Mouse (Mus musculus) heart, postnatal 0 days (tissue): Measurements from ENCODE around the gene Olfr1178. TPM values are rescaled to one million over a fixed set of nuclear protein-coding genes. Genes with fewer than 3 reads are reported as not detected.
A peak's percentile ranks its signal among the peaks of the same experiment; 100 is the strongest.

ENCODE experiments used
- ATAC-seq: fragments of 200-750 bp; cut with Nextera tagmentation; 2 replicates; pipeline ENCODE4 v1.8.0; 2017; ENCODE audit warnings: low read depth, moderate number of reproducible peaks, moderate library complexity; ENCODE audit not compliant: insufficient read depth
- DNase-seq: peaks from one replicate; pipeline ENCODE4 v3.0.0-alpha.2; 2016; ENCODE audit warnings: low spot score
- H3K27ac ChIP-seq: fragments of 300-500 bp; sonication (generic); 2 replicates; pipeline ENCODE4 v1.5.1; 2014; ENCODE audit warnings: low read depth, mild to moderate bottlenecking
- H3K27me3 ChIP-seq: fragments of 300-500 bp; sonication (generic); 2 replicates; pipeline ENCODE4 v1.6.1; 2014; ENCODE audit warnings: low read length, mixed read lengths; ENCODE audit not compliant: control insufficient read depth, insufficient read depth
- H3K36me3 ChIP-seq: fragments of 300-500 bp; sonication (generic); replicated peaks from 2 replicates; pipeline ENCODE4 v1.6.1; 2014; ENCODE audit warnings: low read length, mixed read lengths; ENCODE audit not compliant: control insufficient read depth, insufficient read depth
- H3K4me1 ChIP-seq: fragments of 300-500 bp; sonication (generic); 2 replicates; pipeline ENCODE4 v1.6.1; 2014; ENCODE audit warnings: antibody characterized with exemption; ENCODE audit not compliant: control insufficient read depth, insufficient read depth
- H3K4me2 ChIP-seq: fragments of 300-500 bp; sonication (generic); 2 replicates; pipeline ENCODE4 v1.6.1; 2014; ENCODE audit warnings: low read depth, mild to moderate bottlenecking, low read length, moderate library complexity
- H3K4me3 ChIP-seq: fragments of 300-500 bp; sonication (generic); 2 replicates; pipeline ENCODE4 v1.5.1; 2014; ENCODE audit warnings: low read depth, low read length
- H3K9ac ChIP-seq: fragments of 300-500 bp; sonication (generic); replicated peaks from 2 replicates; pipeline ENCODE4 v1.6.1; 2014; ENCODE audit warnings: low read depth, low read length, mixed read lengths
- H3K9me3 ChIP-seq: fragments of 300-500 bp; sonication (generic); replicated peaks from 2 replicates; pipeline ENCODE4 v1.6.1; 2016; ENCODE audit warnings: low read length; ENCODE audit not compliant: control insufficient read depth
- CTCF ChIP-seq: IDR thresholded peaks from 2 replicates; pipeline ENCODE4 v1.5.1; 2016; ENCODE audit warnings: antibody characterized with exemption, control low read depth, low read depth
- EP300 ChIP-seq: IDR thresholded peaks from 2 replicates; pipeline ENCODE4 v1.6.1; 2016; ENCODE audit warnings: antibody characterized with exemption, low read depth
- WGBS: fragments of 180-500 bp; shearing (Covaris S2); extraction: QIAGEN DNeasy Blood & Tissue Kit; methylation state at CpG from one replicate; pipeline ENCODE4 v1.1.7; 2014; 5-methylcytosine and 5-hydroxymethylcytosine counted together
- polyA plus RNA-seq: library from polyadenylated mRNA; unstranded; fragments of >200 nt; fragmentation: Nextera tagmentation; extraction: Ambion mirVana; gene quantifications from 2 replicates; pipeline ENCODE4 v1.2.1, GENCODE M21; 2015
- total RNA-seq: library from RNA; depleted of rRNA; stranded (reverse); fragments of >200 nt; gene quantifications from 2 replicates; pipeline ENCODE4 v1.2.3, GENCODE M21; 2014; ENCODE audit warnings: low replicate concordance; rRNA removed

Gene Olfr1178
- total RNA-seq (not detected in 2 replicates), polyA plus RNA-seq (not detected in 2 replicates)

- Histone ChIP-seq H3K9me3 (no peaks in the 10 kb centered on the region), H3K4me1 (no peaks in the 10 kb centered on the region), H3K4me2 (no peak within 1 kb of the TSS), H3K36me3 (no peaks in the 10 kb centered on the region), H3K27me3 (no peaks in the 10 kb centered on the region), H3K4me3 (no peak within 1 kb of the TSS), H3K9ac (no peak within 1 kb of the TSS), H3K27ac (no peak within 1 kb of the TSS)
- DNase-seq (no peak), ATAC-seq (no peak)
- 61% methylated on average over 1 of the region's 1 CpGs for WGBS
- TF ChIP-seq EP300, result no peak
- TF ChIP-seq CTCF, result no peak
Measured at GRCm38 (mm10) chr2:88386762-88387161, at the start of gene Olfr1178. Olfr1178 (plus strand) TSS chr2:88387062.

- Histone ChIP-seq H3K4me2 (no peak within 1 kb of the TSS), H3K9me3 (no peaks in the 10 kb centered on the region), H3K4me1 (no peaks in the 10 kb centered on the region), H3K4me3 (no peak within 1 kb of the TSS), H3K27ac (no peak within 1 kb of the TSS), H3K36me3 (no peaks in the 10 kb centered on the region), H3K27me3 (no peaks in the 10 kb centered on the region), H3K9ac (no peak within 1 kb of the TSS)
- TF ChIP-seq EP300 (no peak), CTCF (no peak)
- 62% methylated on average over 1 of the region's 1 CpGs for WGBS
- no peak for DNase-seq
- ATAC-seq, result no peak
Measured at GRCm38 (mm10) chr2:88346392-88346791, 40.5 kb upstream of the Olfr1178 start, which contains the start of gene Olfr1177-ps. Olfr1177-ps (minus strand) TSS chr2:88346492.

- no peak overlapping the region for H3K4me2 ChIP-seq
- 0% methylated on average over 2 of the region's 2 CpGs for WGBS
- no peaks in the 10 kb centered on the region for H3K4me1 ChIP-seq
- TF ChIP-seq CTCF (peak; percentile 48), EP300 (no peak)
- H3K9me3 ChIP-seq, result no peaks in the 10 kb centered on the region
- H3K27ac ChIP-seq, result no peak overlapping the region
- DNase-seq, result peak; percentile 30
- H3K36me3 ChIP-seq, result no peaks in the 10 kb centered on the region
- no peak overlapping the region for H3K4me3 ChIP-seq
- ATAC-seq, result no peak
- no peaks in the 10 kb centered on the region for H3K27me3 ChIP-seq
- H3K9ac ChIP-seq, result no peak overlapping the region
Measured at GRCm38 (mm10) chr2:88356304-88356703, 30.6 kb upstream of the Olfr1178 start.

- ATAC-seq, result no peak
Measured at GRCm38 (mm10) chr2:88406353-88406752, 19.5 kb downstream of the Olfr1178 start, which contains the start of gene Olfr1179. Olfr1179 (minus strand) TSS chr2:88406453.

GRCm38 (mm10) chr2:88419051-88419450 is 32.2 kb downstream of the Olfr1178 start, which contains the start of gene Olfr1180:
Olfr1180 (minus strand) TSS chr2:88419151.
- DNase-seq (no peak), ATAC-seq (no peak)
- H3K27me3 ChIP-seq, result no peaks in the 10 kb centered on the region
- no peak within 1 kb of the TSS for H3K27ac ChIP-seq
- no peak within 1 kb of the TSS for H3K9ac ChIP-seq
- no peak for TF ChIP-seq CTCF
- no peak for TF ChIP-seq EP300
- no peak within 1 kb of the TSS for H3K4me3 ChIP-seq
- H3K4me2 ChIP-seq, result no peak within 1 kb of the TSS
- no peaks in the 10 kb centered on the region for H3K36me3 ChIP-seq
- H3K4me1 ChIP-seq, result no peaks in the 10 kb centered on the region
- 55% methylated on average over 2 of the region's 2 CpGs for WGBS
- H3K9me3 ChIP-seq, result no peaks in the 10 kb centered on the region

More at GRCm38 (mm10) chr2:88406353-88406752, 19.5 kb downstream of the Olfr1178 start, which contains the start of gene Olfr1179:
- H3K4me1 ChIP-seq, result no peaks in the 10 kb centered on the region
- no peaks in the 10 kb centered on the region for H3K36me3 ChIP-seq
- H3K4me3 ChIP-seq, result no peak within 1 kb of the TSS
- WGBS, result 67% methylated on average over 3 of the region's 3 CpGs
- H3K4me2 ChIP-seq, result no peak within 1 kb of the TSS
- no peaks in the 10 kb centered on the region for H3K9me3 ChIP-seq
- H3K27ac ChIP-seq, result no peak within 1 kb of the TSS
- DNase-seq, result no peak
- H3K9ac ChIP-seq, result no peak within 1 kb of the TSS
- no peaks in the 10 kb centered on the region for H3K27me3 ChIP-seq
- TF ChIP-seq CTCF, result no peak
- TF ChIP-seq EP300, result no peak

- Histone ChIP-seq H3K4me1 (no peaks in the 10 kb centered on the region), H3K36me3 (no peaks in the 10 kb centered on the region), H3K9ac (no peak within 1 kb of the TSS), H3K9me3 (0 out of 2 replicates have a peak, but pooled peaks cover 3% of the 10 kb centered on the region), H3K4me2 (no peak within 1 kb of the TSS), H3K27me3 (no peaks in the 10 kb centered on the region), H3K27ac (no peak within 1 kb of the TSS), H3K4me3 (no peak within 1 kb of the TSS)
- TF ChIP-seq CTCF (no peak), EP300 (no peak)
- no peak for ATAC-seq
- no peak for DNase-seq
- 78% methylated on average over 1 of the region's 1 CpGs for WGBS
Measured at GRCm38 (mm10) chr2:88426071-88426470, 39.2 kb downstream of the Olfr1178 start, which contains the start of gene Olfr1181. Olfr1181 (minus strand) TSS chr2:88426171.
